Mouse (Mus musculus) MEL (cell line): Measurements from ENCODE around the gene Cd248.

ENCODE experiments used
- CTCF ChIP-seq, 3 experiments: IDR thresholded peaks in 2 of 3; conservative IDR thresholded peaks in 1 of 3; 2 replicates each; pipeline ENCODE4 v1.5.1; 2011 to 2012; ENCODE audit warnings: low read length in 3 of 3, low read depth in 2 of 3, mild to moderate bottlenecking in 2 of 3, improper control_type of control experiment in 1 of 3, inconsistent platforms in 1 of 3, mixed read lengths in 1 of 3, moderate library complexity in 1 of 3; ENCODE audit not compliant: control insufficient read depth in 1 of 3, insufficient read depth in 1 of 3, poor library complexity in 1 of 3, severe bottlenecking in 1 of 3
- RCOR1 ChIP-seq: IDR thresholded peaks from 2 replicates; pipeline ENCODE4 v1.6.1; 2012; ENCODE audit warnings: low read depth, mild to moderate bottlenecking, inconsistent platforms, low read length, improper control_type of control experiment
- TAL1 ChIP-seq: IDR thresholded peaks from 2 replicates; pipeline ENCODE4 v1.6.1; 2012; ENCODE audit warnings: mild to moderate bottlenecking, inconsistent platforms, low read length, moderate library complexity, mixed read lengths

DNA sequence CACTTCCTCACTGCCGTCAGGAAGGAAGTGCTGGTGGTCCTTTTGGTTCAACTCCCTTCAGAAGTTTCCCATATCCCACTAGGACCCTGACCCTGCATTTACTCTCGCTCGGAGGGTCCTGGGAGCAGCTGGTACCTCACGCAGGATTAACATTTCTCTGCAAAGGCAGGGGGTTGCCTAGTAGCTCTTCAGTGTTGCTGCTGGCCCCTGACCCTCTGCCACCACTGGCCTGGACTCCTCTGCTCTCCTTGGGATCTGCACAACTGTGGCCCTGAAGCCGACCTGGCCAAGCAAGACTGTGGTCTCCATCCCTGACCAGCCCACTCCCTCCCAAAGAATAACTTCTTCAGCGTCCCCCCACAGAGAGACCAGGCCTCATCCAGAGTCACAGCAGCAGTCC lies 18.6 kb upstream of the Cd248 start:
- TF ChIP-seq RCOR1: no peak
- TF ChIP-seq CTCF (IDR thresholded peaks at IDR 0.05 in 2 of 3, conservative IDR thresholded peaks at IDR 0.05 in 1 of 3; ENCODE audit: control insufficient read depth in 1 of 3, insufficient read depth in 1 of 3, low read depth in 2 of 3, low read length in 3 of 3, poor library complexity in 1 of 3, severe bottlenecking in 1 of 3): no peak
- TF ChIP-seq TAL1: no peak
